Mouse (Mus musculus): ENCODE measurements around the gene Prkcq.
A peak's percentile ranks its signal among the peaks of the same experiment; 100 is the strongest.
"Not testable (repeated sequence)": the region's sequence is repeated elsewhere in the genome, so short reads cannot be mapped to it uniquely, and the experiment has no call there.

Gene Prkcq

GRCm38 (mm10) chr2:11291570-11292405 lies 119.9 kb downstream of the Prkcq start:
- DNase-seq (ENCODE audit: low spot score): no peak

DNA sequence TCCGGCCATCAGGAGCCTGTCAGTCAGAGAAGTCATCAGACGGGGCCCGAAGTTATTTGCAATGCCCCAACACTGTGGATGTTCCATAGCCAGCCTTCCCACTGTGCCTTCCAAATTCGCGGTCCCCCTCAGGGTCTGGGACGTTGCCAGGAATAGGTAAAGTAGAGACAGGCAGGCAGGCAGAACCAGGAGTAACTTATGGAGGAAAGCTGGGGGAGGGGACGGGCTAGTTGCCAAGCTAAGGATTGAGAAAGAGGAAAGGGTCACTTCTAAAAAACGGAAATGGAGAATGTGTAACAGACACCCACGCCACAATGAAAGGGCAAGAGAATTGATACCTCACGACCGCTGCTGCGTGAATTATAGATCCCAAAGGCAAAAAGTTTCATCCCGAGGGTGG lies 121.2 kb downstream of the Prkcq start:
- peak; percentile 50 for DNase-seq (ENCODE audit: low spot score)

GRCm38 (mm10) chr2:11294643-11295191 lies 122.8 kb downstream of the Prkcq start:
- DNase-seq (ENCODE audit: low spot score): no peak

DNA sequence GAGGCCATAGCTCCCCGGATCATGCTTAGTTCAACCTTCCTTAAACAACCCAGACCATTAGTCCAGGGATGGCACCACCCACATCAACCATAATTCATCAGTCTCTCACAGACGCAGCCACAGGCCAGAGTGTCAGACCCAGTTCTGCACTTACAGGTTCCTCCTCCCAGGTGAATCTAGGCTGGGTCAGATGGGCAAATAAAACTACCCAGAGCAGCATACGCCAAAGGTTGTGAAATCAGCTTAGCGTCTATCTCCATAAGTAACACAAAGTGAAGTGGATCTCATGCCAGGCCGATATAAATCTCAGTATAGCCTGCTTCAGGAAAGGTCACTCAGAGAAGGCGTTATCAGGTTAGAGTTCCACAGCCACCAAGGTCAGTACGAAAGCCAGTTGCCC lies 126.9 kb downstream of the Prkcq start:
- no peak for DNase-seq (ENCODE audit: low spot score)

DNA sequence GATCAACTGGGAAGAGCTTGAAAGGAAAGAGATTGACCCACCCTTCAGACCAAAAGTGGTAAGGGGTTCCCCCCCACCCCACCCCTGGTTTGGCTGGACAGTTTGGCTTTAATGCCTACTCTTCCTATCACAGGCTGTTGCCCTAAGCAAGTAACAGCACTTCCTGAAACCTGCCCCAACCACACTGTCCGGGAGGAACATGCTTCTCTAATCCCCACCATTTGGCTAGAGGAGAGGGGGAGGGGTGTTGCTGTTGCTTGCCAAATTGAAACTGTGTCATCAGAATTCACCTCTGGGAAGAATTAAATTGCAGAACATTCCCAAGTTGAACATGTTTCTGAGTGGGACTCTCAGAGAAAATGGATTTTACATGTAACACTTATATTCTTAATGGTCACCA lies 127.5 kb downstream of the Prkcq start:
- no peak for DNase-seq (ENCODE audit: low spot score)

DNA sequence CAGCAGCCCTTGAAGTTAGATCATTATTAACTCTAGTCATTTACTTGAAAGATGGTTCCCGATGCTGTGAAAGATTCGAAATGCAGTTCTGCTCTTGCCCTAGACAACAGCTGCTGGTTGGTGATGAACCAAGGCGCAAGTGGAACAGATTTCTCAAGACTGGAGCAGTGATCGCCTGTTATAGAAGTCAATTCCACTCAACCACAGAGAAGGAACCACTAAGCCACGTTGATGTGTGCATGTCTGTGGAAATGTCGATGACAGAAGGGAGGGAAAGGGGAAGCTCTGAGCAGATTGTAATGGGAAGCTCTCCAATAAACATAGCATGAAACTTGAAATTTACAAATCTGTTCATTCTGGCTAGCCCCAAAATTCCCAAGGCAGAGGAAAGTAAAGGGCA lies 128.5 kb downstream of the Prkcq start:
- DNase-seq (ENCODE audit: low spot score): no peak

GRCm38 (mm10) chr2:11320241-11320640 lies 148.3 kb downstream of the Prkcq start:
- DNase-seq (ENCODE audit: low spot score): no peak

- no peak for DNase-seq (ENCODE audit: low spot score)
These were observed 150.5 kb downstream of the Prkcq start for GRCm38 (mm10) chr2:11322396-11322795.

GRCm38 (mm10) chr2:11327280-11327679 lies 155.4 kb downstream of the Prkcq start:
- no peak for DNase-seq (ENCODE audit: low spot score)

DNA sequence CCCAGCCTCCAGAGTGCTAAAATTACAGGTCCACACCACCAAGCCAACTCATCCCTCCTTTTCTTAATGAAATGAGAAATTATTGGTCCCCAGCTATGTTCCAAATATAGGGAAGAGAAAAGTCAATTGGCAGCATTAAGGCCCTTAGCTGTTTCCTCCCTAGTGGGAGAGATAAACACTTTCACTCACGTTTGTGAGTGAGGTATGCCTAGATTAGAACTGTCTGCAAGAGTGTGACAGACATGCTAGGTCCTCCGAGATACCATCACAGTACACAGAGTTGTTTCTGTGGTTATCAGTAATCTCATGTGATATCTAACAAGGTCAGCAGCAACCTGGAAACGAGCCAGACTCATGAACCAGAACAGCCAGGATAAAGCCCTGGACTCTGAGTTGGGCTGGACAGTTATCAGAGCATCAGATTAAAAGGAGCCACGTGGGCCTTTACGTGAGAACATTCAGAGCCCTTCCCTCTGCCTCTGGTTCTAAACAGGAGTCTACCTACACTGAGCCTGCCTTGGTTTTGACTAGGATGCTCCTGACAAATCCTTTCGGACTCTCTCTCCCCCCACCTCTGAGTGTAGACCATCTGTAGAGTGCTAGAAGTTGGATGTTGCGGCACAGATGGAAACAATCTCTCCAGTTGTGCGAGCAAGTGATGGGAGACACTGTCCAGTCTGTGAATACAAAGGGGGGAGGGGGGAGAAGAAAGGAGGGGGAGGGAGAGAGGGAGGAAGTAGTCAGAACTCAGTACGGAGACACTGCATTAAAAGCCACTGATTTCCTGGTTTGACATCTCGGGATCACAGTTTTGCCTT lies 157.7 kb downstream of the Prkcq start:
- no peak for DNase-seq (ENCODE audit: low spot score)

- DNase-seq (ENCODE audit: low spot score): peak; percentile 74
These were observed 159.9 kb downstream of the Prkcq start for GRCm38 (mm10) chr2:11331528-11332446.

DNA sequence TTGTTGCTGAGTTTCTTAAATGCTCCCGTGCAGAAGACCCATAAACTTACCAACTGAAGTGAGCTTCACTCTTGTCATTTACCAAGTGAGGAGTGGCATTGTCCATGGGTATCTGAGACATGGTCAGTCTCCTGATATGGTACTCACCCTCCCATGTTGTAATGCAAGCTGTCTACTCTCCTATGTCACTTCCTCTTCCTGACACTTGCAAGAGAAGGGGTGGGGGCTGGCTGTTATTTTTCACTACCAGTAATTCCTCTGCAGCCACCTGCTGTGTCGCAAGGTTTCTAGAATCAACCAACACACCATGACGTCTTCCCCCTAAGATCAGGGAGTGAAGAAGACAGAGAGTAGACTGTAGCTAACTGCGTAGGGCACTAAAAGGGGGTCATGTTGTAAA lies 160.6 kb downstream of the Prkcq start:
- no peak for DNase-seq (ENCODE audit: low spot score)

- DNase-seq (ENCODE audit: low spot score): no peak
These were observed 161.6 kb downstream of the Prkcq start for GRCm38 (mm10) chr2:11333301-11334017.

DNA sequence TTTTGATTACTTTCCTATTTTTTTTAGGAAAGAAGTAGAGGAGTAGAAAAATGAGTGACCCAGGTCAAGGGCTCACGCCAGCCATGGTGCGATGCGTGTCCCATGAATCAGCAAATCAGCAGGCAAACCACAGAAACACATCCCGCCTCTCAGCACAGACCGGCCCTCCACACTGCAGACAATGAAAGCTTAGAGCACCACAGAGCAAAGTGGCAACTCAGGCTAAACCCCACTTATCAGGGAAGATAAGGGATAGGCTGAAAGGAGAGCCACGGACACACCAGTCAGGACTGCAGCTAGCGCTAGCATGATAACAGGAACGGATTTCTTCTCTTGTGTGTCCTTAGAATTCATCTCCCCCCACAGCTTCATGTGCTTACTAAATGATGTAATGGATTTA lies 164.4 kb downstream of the Prkcq start:
- DNase-seq (ENCODE audit: low spot score): peak; percentile 47

DNA sequence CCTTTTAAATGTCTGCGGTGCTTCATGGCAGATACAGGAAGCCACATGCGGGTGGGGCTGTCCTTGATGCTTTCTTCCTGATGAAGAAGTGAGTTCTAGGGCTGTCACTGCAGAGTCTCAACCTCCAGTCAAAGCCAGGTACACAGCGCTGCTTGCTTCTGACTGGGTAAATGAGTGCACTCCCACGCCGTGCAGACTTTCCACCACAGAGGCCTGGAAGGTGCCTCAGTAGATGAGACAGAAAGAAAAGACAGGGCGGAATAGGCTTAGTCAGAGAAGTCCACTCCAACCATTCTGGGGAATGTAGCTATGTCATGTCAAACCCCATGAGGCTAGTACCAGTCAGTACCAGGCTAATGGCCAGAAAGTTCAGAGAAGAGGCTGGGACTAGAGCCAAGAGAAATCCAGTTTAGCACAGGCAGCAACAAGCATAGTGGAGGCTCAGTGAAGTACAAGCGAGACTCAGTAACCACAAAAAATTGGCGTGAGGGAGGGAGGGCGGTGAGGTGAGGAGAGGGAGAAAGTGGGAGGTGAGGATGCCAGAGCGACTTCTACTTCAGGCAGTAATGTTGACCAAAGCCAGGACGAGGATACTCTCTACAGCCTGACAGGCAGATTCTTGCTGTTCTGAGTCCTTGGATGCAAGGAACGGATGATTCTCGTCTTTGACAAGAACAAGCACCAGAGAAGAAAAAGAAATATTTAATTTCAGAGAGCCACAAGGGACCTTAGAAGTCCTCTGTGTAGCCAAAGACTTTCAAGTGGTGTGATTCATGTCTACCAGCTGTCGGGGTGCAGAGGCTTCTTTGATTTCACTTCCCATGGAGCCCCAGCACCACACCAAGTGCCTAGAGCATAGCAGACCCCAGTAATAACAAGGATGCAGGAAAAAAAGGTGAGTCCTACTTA lies 167.3 kb downstream of the Prkcq start:
- no peak for DNase-seq (ENCODE audit: low spot score)

GRCm38 (mm10) chr2:11344691-11345090 lies 172.8 kb downstream of the Prkcq start:
- DNase-seq (ENCODE audit: low spot score): no peak

DNA sequence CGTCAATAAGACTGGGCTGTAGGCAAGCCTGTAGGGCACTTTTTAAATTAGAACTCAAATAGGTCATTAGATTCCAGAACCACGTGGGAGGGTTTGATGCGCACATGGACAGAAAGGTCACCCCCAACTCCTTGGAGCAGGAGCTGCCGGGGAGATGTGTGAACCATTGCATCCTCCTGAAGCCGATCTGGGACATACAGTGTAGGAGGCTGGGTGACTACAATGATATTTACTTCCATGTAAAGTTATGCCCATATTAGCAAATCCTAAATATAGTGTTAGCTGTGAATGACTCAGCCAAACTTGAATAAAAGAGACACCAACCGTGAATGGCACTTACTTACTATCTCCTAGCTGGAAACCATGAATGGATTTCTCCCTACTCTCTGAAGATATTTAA lies 174.5 kb downstream of the Prkcq start:
- not testable (repeated sequence) for DNase-seq (ENCODE audit: low spot score)

- DNase-seq (ENCODE audit: low spot score): no peak
These were observed 175.9 kb downstream of the Prkcq start for GRCm38 (mm10) chr2:11347791-11348190.
